Mouse (Mus musculus) cerebellum, adult 2 months (tissue): Measurements from ENCODE around the gene Eef2.

Experiments used
- CTCF ChIP-seq: fragments of 200-500 bp; IDR thresholded peaks from 2 replicates; pipeline ENCODE4 v1.5.1; 2011; ENCODE audit warnings: low read depth, mild to moderate bottlenecking, control low read depth, low read length, moderate library complexity, borderline replicate concordance; ENCODE audit not compliant: insufficient read depth
- POLR2A ChIP-seq: fragments of 200-500 bp; IDR thresholded peaks from 2 replicates; pipeline ENCODE4 v1.6.1; 2011; ENCODE audit warnings: low read length, control low read depth, borderline replicate concordance; ENCODE audit not compliant: insufficient read depth

GRCm38 (mm10) chr10:81196470-81197065 lies 20.1 kb downstream of the Eef2 start:
- TF ChIP-seq CTCF (no peak), POLR2A (no peak)
